Mouse (Mus musculus): ENCODE measurements around the gene Tbxa2r.

Tbxa2r gene

DNA sequence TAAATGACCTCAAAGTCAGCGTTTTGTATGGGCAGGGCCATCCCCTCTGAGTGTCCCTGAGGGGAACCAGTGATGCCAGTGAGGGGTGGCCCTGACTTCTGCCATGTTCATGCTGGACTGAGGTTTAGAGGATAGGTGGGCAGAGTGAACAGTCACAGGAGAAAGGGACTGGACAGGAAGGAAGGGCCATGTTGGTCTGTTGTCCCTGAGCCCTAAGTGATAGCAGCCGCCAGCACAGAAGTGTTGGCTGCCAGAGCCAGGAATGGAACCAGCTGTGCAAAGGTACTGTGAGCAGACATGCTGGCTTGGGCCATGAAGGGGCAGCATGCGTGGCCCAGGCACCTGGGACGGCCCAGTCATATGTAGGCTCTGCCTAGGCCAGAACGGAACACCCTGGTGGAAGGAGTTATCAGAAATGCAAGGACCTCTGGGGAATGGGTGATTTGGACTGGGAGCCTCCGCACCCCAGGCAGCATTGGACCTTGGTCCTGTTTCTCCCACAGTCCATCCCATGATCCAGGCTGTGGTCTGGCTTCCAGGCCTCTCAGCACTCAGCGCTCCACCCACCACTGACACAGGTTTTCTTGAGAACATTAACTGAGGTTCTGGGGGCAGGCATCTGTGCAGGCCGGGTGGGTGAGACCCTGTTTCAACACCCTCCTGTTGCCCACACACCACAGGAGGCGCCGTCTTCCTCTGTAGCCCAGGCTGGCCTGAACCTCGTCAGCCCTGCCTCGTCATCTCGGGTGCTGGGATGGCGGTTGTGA lies 28.8 kb upstream of the Tbxa2r start:
- DNase-seq (ENCODE audit: low spot score in 2 of 2): no peak

DNA sequence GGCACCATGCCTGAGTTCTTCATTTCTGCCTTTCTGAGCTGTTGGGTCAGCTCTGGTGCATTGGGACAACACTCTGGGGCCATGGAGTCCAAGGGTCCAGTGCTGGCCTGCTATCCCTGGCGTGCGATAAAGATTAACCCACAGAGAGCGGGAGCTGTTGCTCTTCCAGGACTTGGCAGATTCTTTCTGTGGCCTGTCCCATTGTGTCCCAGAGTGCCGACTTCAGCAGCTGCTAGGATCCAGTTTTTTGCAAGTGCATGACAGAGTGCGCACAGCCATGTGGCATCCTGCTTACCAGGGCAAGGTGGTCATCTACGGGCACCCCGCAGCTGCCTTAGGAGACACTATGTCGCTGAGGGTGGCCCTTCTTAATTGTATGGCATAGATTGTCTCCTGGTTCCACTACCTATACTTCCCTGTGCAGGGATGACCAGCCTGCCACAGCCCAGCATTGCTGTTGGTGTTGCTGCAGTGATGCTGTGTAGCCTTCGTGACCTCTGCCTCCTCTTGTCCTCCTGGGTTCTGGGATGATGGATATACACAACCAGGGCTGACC lies 28.1 kb upstream of the Tbxa2r start:
- no peak for DNase-seq (ENCODE audit: low spot score in 2 of 2)

DNA sequence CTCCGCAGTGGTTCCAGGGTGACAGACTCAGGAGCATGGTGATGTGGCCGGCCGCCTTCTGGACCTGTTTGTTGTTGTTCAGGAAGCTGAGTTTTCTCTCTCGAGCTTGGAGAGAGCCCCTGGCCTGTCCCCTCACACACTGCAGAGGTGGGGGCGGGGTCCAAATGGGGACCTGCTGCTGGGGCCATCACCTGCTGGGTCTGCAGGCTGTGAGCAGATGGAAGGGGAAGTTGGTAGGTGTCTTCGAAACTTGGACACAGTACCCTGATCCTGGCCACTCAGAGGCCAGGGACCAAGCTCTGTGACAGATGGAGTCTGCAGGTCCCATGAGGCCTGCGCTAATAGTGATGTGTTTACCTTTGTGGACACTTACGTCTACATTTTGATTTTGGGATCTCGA lies 27.2 kb upstream of the Tbxa2r start:
- DNase-seq (ENCODE audit: low spot score in 2 of 2): no peak

DNA sequence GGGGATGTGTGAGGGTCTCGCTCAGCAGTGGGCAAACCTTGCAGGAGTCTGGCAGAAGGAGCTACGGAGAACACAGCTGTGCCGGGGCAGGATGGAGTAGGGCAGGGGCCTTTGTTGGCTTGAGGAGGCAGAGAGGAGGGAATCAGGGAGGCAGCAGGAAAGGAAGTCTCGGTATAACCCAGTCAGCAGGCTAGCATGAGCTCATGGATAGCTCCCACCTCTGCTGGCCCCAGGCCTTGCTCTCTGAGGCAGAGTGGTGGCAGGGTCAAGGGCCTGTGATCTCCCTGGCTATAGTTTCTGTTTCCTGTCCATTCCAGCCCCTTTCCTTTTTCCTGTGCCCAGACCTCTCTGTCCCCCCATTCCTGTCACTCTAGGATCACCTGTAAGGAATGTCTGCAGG lies 26.2 kb upstream of the Tbxa2r start:
- no peak for DNase-seq (ENCODE audit: low spot score in 2 of 2)

DNA sequence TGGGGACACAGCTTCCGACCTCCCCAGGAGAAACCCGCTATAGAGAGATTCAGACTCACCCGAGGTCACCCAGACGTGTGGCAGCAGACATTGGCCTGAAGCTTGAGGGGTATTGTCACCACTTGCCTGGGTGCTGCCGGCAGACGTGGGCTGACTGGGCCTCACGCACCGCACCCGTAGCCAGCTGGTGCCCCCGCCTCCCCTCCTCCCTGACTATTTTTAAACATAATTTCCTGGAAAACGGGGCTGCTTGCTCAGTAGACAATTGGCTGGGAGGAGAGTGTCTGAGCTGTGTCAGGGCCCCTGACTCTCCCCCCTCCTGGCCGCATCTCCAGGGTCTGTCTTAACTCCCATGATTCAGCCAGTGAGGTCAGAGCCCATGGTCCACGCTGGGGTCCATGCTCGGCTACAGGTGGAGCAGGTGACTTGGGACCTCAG lies 25.7 kb upstream of the Tbxa2r start:
- DNase-seq (ENCODE audit: low spot score in 2 of 2): peak in 1 of 2 experiments; percentile 81

DNA sequence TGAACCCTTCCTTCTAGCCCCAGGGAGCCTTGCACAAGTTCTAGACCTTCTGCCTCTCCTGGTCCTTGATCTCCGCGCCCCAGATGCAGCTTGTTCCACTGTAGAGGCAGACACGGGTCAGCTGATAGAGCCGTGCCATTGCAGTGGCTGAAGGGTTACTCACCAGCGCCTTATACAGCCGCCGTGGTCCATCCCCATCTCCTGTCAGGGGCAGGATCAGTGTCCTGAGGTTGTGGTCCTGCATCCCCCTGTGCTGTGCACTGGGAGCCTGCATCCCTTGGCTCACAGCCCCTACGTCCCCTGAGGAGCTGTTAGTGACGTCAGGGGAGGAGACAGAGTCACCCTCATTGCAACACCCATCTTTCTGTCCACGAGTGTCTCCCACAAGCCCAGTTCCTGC lies 25.3 kb upstream of the Tbxa2r start:
- no peak for DNase-seq (ENCODE audit: low spot score in 2 of 2)

DNA sequence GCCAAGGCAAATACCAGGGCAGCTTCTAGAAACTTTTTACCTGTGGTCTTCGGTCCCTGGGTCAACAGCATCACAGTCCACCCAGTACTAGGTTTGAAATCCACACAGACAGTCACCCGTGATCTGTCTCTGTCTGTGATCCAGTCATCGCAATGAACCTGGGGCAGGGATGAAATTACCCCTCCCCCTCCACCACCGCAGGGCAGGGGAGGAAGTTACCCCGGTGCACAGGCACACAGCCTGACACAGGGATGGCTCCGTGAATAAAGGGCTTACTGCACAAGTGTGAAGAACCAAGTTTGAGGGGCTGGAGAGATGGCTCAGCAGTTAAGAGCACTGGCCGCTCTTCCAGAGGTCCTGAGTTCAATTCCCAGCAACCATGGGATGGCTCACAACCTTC lies 24.8 kb upstream of the Tbxa2r start:
- no peak for DNase-seq (ENCODE audit: low spot score in 2 of 2)

DNA sequence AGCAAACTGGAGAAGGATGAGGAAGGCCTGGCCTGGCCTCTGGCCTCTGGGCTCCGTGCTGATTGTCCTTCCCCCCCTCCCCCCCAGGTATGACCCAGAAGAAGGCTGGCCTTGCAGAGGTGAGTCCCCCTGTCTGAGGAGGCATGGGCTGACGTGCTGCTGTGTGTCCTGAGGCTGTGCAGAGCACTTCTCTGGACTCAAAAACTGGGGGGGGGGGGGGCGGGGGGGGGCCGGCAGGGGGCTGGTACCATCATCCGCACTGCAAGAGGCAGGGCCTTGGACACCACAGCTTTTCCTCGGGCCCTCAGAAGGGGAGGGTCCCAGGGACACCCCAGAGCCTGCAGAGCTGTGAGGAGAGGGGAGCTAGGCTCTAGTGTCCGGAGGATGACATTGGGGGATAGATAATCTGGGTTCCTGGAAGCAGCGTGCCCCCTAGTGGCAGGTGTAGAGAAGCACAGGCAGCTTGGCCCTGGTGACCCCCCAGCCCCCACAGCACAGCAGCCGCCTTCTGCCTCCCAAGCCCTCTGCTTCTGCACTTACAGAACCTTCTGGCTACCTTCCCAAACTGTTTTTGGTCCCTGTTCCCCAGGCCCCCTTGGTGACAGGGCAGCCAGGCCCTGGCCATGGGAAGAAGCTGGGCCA lies 23.8 kb upstream of the Tbxa2r start:
- no peak for DNase-seq (ENCODE audit: low spot score in 2 of 2)

DNA sequence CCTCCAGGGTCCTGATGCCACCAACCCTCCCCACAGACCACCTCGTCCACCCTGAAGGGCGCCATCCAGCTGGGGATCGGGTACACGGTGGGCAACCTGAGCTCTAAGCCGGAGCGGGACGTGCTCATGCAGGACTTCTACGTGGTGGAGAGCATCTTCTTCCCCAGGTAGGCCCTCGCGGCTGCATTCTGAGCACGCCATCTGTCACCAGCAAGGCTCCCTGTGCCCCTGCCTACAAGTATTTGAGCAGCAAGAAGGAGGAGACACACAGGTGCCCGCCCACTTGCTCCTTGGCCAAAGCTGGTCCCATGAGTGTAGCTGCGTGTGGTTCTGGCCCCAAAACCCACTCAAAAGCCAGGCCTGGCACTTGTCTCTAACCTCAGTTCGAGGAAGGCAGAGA lies 22.9 kb upstream of the Tbxa2r start:
- no peak for DNase-seq (ENCODE audit: low spot score in 2 of 2)

DNA sequence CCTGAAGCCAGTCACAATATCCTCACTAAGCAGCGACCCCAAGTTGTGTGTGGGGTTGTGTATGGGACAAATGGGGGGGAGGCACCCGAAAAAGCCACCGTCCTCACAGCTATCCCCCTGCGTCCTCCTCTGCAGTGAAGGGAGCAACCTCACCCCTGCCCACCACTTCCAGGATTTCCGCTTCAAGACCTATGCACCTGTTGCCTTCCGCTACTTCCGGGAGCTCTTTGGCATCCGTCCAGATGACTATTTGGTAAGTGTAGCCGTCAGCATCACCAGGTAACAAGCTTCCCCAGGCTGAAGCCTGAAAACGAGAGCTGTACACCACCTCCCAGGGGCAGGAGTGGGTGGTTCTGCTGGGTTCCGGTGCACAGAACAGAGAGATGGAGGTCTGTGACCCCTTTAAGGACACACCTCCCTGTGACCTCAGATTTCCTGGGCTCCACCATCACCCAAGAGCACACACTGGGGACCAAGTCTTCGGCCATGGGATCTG lies 22.3 kb upstream of the Tbxa2r start:
- DNase-seq (ENCODE audit: low spot score in 2 of 2): no peak

DNA sequence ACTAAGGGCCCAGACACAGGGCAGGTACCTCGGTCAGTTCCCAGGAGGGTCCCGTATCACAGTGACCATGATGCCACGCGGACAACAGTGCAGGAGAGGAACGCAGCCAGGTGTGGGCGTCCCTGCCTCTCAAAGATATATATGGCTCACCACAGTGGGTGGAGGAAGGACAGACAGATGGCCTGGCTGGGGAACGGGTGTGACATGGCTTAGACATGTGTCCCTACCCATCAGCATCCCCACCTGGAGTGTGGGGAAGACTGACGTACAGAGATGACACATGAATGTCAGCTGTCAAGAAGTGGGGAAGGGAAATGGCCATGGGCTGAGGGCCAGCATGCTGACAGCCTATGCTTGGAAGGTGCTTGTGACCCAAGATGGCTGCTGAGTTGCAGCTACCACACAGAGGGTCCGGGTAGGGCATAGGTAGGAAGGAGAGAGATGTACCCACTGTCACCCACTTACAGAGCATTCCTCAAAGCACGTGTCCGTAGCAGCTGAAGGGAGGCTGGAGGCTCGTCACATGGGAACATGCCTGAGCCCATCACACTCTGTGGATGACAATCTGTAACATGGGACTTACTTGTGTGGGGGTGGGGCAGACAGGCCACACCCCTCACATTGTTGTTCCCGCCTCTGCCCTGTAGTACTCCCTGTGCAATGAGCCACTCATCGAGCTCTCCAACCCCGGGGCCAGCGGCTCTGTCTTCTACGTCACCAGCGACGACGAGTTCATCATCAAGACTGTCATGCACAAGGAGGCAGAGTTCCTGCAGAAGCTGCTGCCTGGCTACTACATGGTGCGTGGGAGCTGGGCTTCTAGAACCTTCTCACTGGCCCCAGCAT lies 21.5 kb upstream of the Tbxa2r start:
- DNase-seq (ENCODE audit: low spot score in 2 of 2): peak in 1 of 2 experiments; percentile 73

DNA sequence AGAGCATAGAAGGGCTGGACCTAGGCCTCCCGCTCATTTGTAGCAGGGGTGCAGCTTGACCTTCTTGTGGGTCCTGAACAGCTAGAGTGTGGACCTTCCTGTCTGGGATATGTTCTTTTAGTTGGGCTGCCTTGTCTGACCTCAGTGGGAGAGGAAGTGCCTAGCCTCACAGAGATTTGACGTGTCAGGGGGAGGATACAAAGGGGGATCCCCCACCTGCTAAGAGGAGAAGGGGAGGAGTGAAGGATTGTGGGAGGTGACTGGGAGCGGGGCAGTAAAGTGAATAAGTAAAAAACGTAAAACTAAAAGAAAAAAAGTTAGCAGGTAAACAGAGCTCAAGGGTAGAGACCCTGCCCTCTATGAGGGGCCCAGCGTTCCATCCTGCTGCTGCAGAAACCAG lies 19.0 kb upstream of the Tbxa2r start:
- no peak for DNase-seq (ENCODE audit: low spot score in 2 of 2)

DNA sequence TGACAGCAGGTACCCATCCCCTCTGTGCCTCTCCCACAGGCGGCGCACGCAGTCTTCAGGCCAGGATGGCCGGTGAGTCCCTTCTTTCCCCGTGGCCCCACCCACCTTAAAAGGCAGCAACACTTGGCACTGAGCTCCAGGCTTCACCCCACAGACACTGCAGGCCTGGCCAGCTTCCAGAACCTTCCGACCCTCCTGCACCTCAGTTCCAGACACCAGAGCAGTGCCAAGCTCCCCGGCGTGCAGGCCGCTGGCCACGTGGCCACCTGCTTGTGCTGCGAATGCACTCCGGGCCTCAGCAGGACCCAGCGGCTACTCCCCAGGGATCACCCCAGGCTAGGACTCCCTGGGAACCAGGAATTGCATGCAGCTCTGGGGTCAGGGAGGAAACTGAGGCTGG lies 14.9 kb upstream of the Tbxa2r start:
- DNase-seq (ENCODE audit: low spot score in 2 of 2): no peak

DNA sequence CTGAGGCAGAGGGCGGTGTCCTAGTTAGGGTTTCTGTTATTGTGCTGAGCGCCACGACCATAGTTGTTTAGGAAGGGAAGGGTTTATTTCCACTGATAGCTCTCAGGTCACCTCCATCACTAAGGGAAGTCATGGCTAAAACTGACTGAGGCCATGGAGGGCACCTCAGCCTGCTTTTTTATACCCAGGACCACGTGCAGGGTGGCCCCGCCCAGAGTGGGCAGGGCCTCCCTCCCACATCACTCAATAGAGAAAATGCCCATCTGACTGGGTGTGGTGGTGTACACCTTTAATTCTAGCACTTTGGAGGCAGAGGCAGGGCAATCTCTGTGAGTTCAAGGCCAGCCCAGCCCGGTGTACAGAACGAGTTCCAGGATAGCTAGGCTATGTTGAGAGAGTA lies 14.3 kb upstream of the Tbxa2r start:
- DNase-seq (ENCODE audit: low spot score in 2 of 2): no peak

DNA sequence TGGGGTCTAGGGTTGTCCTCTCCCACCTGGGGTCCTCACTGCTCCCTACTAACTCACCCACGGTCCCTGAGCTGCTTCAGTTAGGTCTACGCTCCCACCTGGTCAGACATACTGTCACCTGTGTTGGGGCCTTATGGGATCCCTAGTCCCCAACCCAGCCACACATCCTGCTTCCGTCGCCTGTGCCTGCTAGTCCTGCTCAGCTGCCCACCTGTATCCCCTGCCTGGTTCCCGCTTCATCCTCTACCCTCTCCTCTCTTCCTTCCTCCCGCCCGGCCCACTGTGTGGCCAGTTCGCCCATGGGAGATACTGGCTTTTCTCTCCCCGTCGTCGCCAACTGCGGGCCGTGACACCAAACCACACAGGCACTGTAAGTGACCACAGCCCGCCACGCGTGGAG lies 12.9 kb upstream of the Tbxa2r start:
- DNase-seq (ENCODE audit: low spot score in 2 of 2): no peak

DNA sequence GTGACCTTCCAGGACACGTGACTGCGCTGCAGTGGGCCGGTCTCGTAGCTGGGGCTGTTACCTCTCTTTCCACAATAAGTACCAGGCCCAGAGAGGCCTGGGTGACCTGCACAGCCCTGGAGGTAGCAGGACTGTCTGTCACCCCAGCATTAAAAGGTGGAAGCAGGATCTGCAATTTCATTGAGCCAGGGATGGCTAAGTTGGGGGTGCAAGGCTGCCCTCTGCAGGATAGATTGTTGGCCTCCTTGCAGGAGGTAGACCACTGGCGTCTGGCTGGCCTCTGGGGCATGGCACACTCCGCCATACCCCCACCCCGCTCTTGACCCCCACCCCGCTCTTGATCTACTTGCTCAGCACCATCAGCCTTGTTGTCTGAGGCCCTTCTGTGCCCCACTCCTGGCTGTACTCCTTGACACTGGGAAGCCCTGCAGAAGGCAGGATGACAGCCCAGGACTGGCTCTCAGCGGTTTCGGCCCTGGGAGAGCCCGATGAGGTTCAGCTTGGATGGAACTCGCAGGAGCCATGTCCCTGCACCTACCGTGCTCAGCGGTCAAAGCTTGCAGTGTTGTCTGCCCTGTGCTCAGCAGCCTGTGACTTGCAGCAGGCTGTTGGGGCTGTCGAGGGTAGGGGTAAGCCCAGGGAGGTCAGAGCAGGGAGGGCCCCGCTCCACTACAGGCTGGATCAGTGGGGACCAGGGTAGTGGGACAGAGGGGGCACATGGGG lies 12.0 kb upstream of the Tbxa2r start:
- no peak for DNase-seq (ENCODE audit: low spot score in 2 of 2)

DNA sequence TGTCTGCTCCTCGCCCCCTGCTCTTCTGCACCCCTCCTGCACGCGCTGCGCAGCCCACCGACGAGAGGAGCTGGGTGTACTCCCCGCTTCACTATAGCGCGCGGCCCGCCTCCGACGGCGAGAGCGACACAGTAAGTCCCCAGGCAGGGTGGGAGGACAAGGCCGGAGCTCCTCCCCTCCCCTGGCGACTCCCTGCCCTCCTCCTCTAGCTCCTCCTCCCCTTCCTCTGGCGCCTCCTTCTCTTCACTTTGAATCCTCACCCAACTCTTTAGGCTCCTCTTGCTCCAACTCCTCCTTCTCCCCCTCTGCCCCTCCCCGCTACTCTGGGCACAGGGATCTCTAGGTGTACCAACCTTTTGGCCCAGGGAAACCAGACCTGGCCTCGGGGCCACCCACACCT lies 11.3 kb upstream of the Tbxa2r start:
- no peak for DNase-seq (ENCODE audit: low spot score in 2 of 2)

DNA sequence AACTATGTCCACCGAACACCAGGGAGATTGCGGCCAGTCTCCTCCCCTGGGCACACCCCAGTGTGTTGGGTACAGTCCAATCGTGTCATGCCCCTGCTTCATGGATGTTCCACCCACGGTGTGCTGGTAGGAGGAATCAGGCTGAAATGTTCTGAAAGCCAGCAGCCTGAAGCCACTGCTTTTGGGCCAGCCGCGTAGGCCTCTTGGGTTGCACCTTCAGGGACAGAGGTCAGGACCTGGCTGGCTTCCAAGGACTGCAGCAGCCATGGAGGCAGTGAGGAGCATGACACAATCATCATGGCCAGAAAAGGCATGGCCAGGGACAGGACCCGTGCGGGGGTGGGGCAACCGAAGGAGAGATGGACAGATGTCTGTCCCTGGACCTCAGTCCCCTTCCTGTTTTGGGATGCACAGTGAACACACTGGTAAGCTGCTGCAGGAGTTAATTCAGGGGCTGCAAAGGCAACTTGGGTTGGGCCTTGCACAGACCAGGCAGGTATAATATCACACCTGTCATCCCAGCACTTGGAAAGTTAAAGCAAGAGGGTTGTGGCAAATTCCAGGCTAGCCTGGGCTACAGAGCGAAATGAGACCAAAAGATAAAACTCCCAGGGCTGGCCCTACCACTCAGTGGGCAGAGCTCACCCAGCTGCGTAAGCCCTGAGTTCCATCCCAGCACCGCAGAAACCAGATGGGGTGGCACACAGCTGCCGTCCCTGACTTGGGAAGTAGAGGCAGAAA lies 9.8 kb upstream of the Tbxa2r start:
- DNase-seq (ENCODE audit: low spot score in 2 of 2): no peak

DNA sequence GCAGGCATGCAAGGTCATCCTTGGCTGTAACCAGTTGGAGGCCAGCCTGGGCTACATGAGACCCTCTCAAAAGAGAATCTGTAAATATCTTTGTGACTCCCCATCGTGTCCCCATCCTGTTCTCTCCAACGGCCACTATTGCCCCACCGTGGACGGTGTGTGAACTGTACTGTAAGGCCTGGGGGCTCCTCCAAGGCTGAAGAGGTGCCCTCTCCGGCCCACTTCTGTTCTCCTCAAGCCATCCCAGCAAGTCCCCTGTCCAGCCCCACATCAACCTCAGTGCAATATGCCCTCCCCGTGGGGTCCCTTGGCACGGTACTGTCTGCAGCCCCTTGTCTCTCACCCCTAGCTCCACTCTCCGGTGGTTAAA lies 9.2 kb upstream of the Tbxa2r start:
- no peak for DNase-seq (ENCODE audit: low spot score in 2 of 2)

DNA sequence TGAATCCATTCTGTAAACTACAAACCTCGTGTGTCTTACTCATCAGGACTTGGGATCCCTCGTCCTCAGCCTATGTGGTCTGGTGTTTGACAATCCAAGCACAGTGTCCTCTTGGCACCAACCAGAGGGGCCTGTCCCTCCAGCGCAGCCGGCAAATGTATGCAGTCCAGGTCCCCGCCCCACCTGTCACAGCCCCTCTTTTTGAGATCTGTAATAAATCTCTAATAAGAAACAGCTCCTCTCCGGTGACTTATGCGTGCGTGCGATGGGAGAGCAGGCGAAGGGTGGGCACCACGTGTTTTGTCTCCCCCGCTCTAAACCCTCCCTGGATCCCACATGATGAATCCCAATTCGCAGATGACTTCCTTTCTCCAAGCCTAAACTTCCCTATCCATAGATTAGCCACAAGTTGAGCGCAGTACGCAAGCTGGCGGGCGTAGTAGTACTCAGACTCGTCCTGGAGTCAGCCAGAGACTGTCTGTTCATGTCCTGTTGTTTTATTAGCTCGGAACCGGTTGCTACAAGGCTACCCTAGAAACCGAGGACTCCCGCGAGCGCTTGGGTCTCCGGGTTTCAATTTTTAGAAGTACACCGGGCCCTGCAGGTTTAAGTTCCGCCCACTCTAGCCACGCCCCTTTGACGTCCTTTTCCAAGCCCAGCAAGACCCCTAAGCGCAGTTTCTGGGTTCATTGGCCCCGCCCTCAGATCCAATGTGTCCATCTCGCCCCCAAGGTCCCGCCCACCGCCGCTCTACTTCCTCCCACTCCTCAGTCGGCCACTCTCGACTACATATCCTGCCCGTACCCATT lies 8.6 kb upstream of the Tbxa2r start:
- DNase-seq (ENCODE audit: low spot score in 2 of 2): no peak
